Comparison of ENCODE assay signal across 8 mouse cellular contexts in the genomic region with DNA sequence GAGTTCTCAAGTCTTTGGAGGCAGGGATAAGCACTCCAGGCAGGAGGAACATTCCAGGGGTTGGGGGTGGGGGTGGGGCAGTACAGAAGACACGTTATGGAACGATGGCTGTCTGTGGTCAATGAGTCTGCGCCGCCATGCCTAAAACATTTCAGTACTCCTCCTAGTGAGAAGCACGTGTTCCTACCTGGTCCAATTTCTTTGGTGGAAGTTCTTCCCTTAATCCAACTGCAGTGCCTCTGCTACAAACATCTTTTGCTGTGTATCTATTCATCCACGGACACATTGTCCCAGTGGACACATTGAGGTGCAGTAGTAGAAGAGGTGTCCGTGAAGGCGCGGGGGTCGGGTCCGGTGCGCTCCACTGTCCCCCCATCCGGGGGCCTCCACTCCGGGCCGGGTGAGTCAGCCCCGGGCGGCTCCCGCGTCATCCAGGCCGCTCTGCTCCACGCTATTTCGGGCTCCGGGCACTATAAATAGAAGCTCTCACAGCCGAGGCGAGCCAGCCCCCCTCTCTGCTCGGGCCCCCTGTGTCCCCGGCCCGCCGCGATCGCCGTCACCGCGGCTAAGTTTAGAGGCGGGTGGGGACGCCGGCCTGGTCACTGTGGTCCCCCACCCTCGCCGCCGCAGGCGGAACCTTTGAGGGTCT. TPM values are rescaled to one million over a fixed set of nuclear protein-coding genes. Genes with fewer than 3 reads are reported as not detected.
DNase-seq lines count a peak whose midpoint lies in the region; ATAC-seq and TF ChIP-seq lines count a peak whose summit lies in the region.

No protein-coding gene starts in this region.

- H3K27ac ChIP-seq in kidney, embryonic 15.5 days: no peak overlapping the region
- H3K27ac ChIP-seq in hindbrain, postnatal 0 days: no peak overlapping the region
- H3K27ac ChIP-seq in midbrain, embryonic 15.5 days: no peak overlapping the region

- no peaks in the 10 kb centered on the region for H3K36me3 ChIP-seq in kidney, embryonic 15.5 days
- no peaks in the 10 kb centered on the region for H3K36me3 ChIP-seq in hindbrain, postnatal 0 days (ENCODE audit: insufficient read depth, low read length)
- no peaks in the 10 kb centered on the region for H3K36me3 ChIP-seq in midbrain, embryonic 15.5 days (replicated peaks)

- peaks cover 48% of the 10 kb centered on the region for H3K4me1 ChIP-seq in kidney, embryonic 15.5 days
- peaks cover 16% of the 10 kb centered on the region for H3K4me1 ChIP-seq in hindbrain, postnatal 0 days (ENCODE audit: insufficient read depth, low read length)
- peaks cover 41% of the 10 kb centered on the region for H3K4me1 ChIP-seq in midbrain, embryonic 15.5 days

- H3K9me3 ChIP-seq in kidney, embryonic 15.5 days (replicated peaks): no peaks in the 10 kb centered on the region
- H3K9me3 ChIP-seq in hindbrain, postnatal 0 days (ENCODE audit: low read length): no peaks in the 10 kb centered on the region
- H3K9me3 ChIP-seq in midbrain, embryonic 15.5 days: no peaks in the 10 kb centered on the region

- ATAC-seq in kidney, embryonic 15.5 days (replicated peaks; ENCODE audit: low FRiP score): 0 out of 2 replicates have a peak, but pooled peaks have one; percentile 3
- ATAC-seq in hindbrain, postnatal 0 days: no peak
- ATAC-seq in midbrain, embryonic 15.5 days (replicated peaks): no peak

- peak overlapping the region; percentile 48 for H3K4me3 ChIP-seq in kidney, embryonic 15.5 days (replicated peaks)
- H3K4me3 ChIP-seq in hindbrain, postnatal 0 days (ENCODE audit: low read length): peak overlapping the region; percentile 40
- H3K4me3 ChIP-seq in midbrain, embryonic 15.5 days: peak overlapping the region; percentile 47

- no peak for TF ChIP-seq CTCF in hindbrain, postnatal 0 days (IDR thresholded peaks at IDR 0.05; ENCODE audit: low read depth)

- peaks cover 20% of the 10 kb centered on the region for H3K27me3 ChIP-seq in kidney, embryonic 15.5 days
- no peaks in the 10 kb centered on the region; the same call in 1 of the 2 replicates for H3K27me3 ChIP-seq in hindbrain, postnatal 0 days (ENCODE audit: insufficient read depth, low read length)
- peaks cover 13% of the 10 kb centered on the region for H3K27me3 ChIP-seq in midbrain, embryonic 15.5 days (replicated peaks)

- under 1% methylated on average over 41 of the region's 41 CpGs for WGBS in kidney, embryonic 15.5 days
- under 1% methylated on average over 41 of the region's 41 CpGs for WGBS in hindbrain, postnatal 0 days
- WGBS in midbrain, embryonic 15.5 days: under 1% methylated on average over 41 of the region's 41 CpGs

- H3K9ac ChIP-seq in kidney, embryonic 15.5 days: peak overlapping the region; percentile 25; the same call in 1 of the 2 replicates
- peak overlapping the region; percentile 22; the same call in 1 of the 2 replicates for H3K9ac ChIP-seq in hindbrain, postnatal 0 days (replicated peaks; ENCODE audit: low read length)
- H3K9ac ChIP-seq in midbrain, embryonic 15.5 days: peak overlapping the region; percentile 43

- H3K4me2 ChIP-seq in kidney, embryonic 15.5 days: peak overlapping the region; percentile 93
- H3K4me2 ChIP-seq in hindbrain, postnatal 0 days (ENCODE audit: low read depth, low read length): peak overlapping the region; percentile 82
- peak overlapping the region; percentile 96 for H3K4me2 ChIP-seq in midbrain, embryonic 15.5 days

- DNase-seq in kidney, adult 18-20 months: no peak
- DNase-seq in ZHBTc4 (ENCODE audit: low read depth, low spot score): peak; percentile 67
- DNase-seq in gastrocnemius, postnatal 10 days: peak; percentile 59
- no peak for DNase-seq in hindbrain, postnatal 0 days (ENCODE audit: low spot score)
- no peak for DNase-seq in urinary bladder, postnatal 25 days (ENCODE audit: low spot score)
- DNase-seq in thymus, postnatal 14 days: no peak

RNA-seq across cellular contexts. Expression of gene Ercc1, which starts 2.7 kb away (rescaled TPM):
- polyA plus RNA-seq in kidney, embryonic 15.5 days (2015; fragmentation: Nextera tagmentation; extraction: Ambion mirVana): 85.7 and 87.2 TPM in 2 replicates
- 10 to 100 TPM; 31.9 to 35.9 TPM for total RNA-seq in gastrocnemius, postnatal 10 days (2021)
- total RNA-seq in hindbrain, postnatal 0 days (2014; rRNA removed): 44.1 and 46.1 TPM in 2 replicates
- polyA plus RNA-seq in hindbrain, postnatal 0 days (2015; fragmentation: Nextera tagmentation; extraction: Ambion mirVana): 69.0 and 74.2 TPM in 2 replicates
- polyA plus RNA-seq in midbrain, embryonic 15.5 days (2015; fragmentation: Nextera tagmentation; extraction: Ambion mirVana): 80.2 and 83.3 TPM in 2 replicates

RNA-seq across cellular contexts. Expression of gene Cd3eap, which starts 17.4 kb away (rescaled TPM):
- polyA plus RNA-seq in kidney, embryonic 15.5 days (2015; fragmentation: Nextera tagmentation; extraction: Ambion mirVana): 27.0 and 28.3 TPM in 2 replicates
- total RNA-seq in gastrocnemius, postnatal 10 days (2021): 1 to 10 TPM; 7.8 to 9.8 TPM
- 11.1 and 12.4 TPM in 2 replicates for total RNA-seq in hindbrain, postnatal 0 days (2014; rRNA removed)
- polyA plus RNA-seq in hindbrain, postnatal 0 days (2015; fragmentation: Nextera tagmentation; extraction: Ambion mirVana): 17.9 and 19.3 TPM in 2 replicates
- 22.0 and 25.1 TPM in 2 replicates for polyA plus RNA-seq in midbrain, embryonic 15.5 days (2015; fragmentation: Nextera tagmentation; extraction: Ambion mirVana)

RNA-seq across cellular contexts. Expression of gene Ppp1r13l, which starts 17.7 kb away (rescaled TPM):
- 5.5 and 5.8 TPM in 2 replicates for polyA plus RNA-seq in kidney, embryonic 15.5 days (2015; fragmentation: Nextera tagmentation; extraction: Ambion mirVana)
- 1 to 10 TPM; 2.7 to 2.8 TPM for total RNA-seq in gastrocnemius, postnatal 10 days (2021)
- total RNA-seq in hindbrain, postnatal 0 days (2014; rRNA removed): 0.68 and 1.0 TPM in 2 replicates
- 1.0 and 1.2 TPM in 2 replicates for polyA plus RNA-seq in hindbrain, postnatal 0 days (2015; fragmentation: Nextera tagmentation; extraction: Ambion mirVana)
- polyA plus RNA-seq in midbrain, embryonic 15.5 days (2015; fragmentation: Nextera tagmentation; extraction: Ambion mirVana): 2.1 and 2.5 TPM in 2 replicates

RNA-seq across cellular contexts. Expression of gene Fosb, which starts 32.0 kb away (rescaled TPM):
- 0.09 and 0.26 TPM in 2 replicates for polyA plus RNA-seq in kidney, embryonic 15.5 days (2015; fragmentation: Nextera tagmentation; extraction: Ambion mirVana)
- 1 to 10 TPM in 1 of 2 experiments, under 1 TPM in 1; 0.80 to 1.7 TPM for total RNA-seq in gastrocnemius, postnatal 10 days (2021)
- 0.31 and 1.0 TPM in 2 replicates for total RNA-seq in hindbrain, postnatal 0 days (2014; rRNA removed)
- polyA plus RNA-seq in hindbrain, postnatal 0 days (2015; fragmentation: Nextera tagmentation; extraction: Ambion mirVana): 0.09 and 0.11 TPM in 2 replicates
- polyA plus RNA-seq in midbrain, embryonic 15.5 days (2015; fragmentation: Nextera tagmentation; extraction: Ambion mirVana): 0.08 TPM in 1 of 2 replicates, not detected in the other

RNA-seq across cellular contexts. Expression of gene Ercc2, which starts 39.9 kb away (rescaled TPM):
- 16.0 and 19.5 TPM in 2 replicates for polyA plus RNA-seq in kidney, embryonic 15.5 days (2015; fragmentation: Nextera tagmentation; extraction: Ambion mirVana)
- total RNA-seq in gastrocnemius, postnatal 10 days (2021): 1 to 10 TPM; 7.7 to 9.7 TPM
- total RNA-seq in hindbrain, postnatal 0 days (2014; rRNA removed): 57.3 and 65.1 TPM in 2 replicates
- 18.6 and 19.9 TPM in 2 replicates for polyA plus RNA-seq in hindbrain, postnatal 0 days (2015; fragmentation: Nextera tagmentation; extraction: Ambion mirVana)
- 29.7 and 33.0 TPM in 2 replicates for polyA plus RNA-seq in midbrain, embryonic 15.5 days (2015; fragmentation: Nextera tagmentation; extraction: Ambion mirVana)

Comparison
In these comparisons a context has a peak if more than half of its experiments do, and no peak if none do; other contexts are left out.
1. DNase-seq: peak in ZHBTc4 (single experiment) and gastrocnemius, postnatal 10 days (single experiment); none in kidney, adult 18-20 months (single experiment), hindbrain, postnatal 0 days (single experiment), urinary bladder, postnatal 25 days (single experiment) and thymus, postnatal 14 days (single experiment).
2. Peak in every context shown above with its lines, with median percentiles within 50 percentile points of each other: H3K4me2 ChIP-seq, H3K4me3 ChIP-seq and H3K9ac ChIP-seq.